8 mouse cellular contexts compared by ENCODE assay signal in genomic region chr16:91648220-91648550, GRCm38 (mm10). TPM values are rescaled to one million over a fixed set of nuclear protein-coding genes. Genes with fewer than 3 reads are reported as not detected.
DNase-seq lines count a peak whose midpoint lies in the region; ATAC-seq lines count a peak whose summit lies in the region.

No protein-coding gene starts in this region.

- H3K4me1 ChIP-seq in embryonic facial prominence, embryonic 13.5 days: peaks cover 18% of the 10 kb centered on the region
- peaks cover 5% of the 10 kb centered on the region; the same call in 1 of the 2 replicates for H3K4me1 ChIP-seq in heart, embryonic 11.5 days (ENCODE audit: control insufficient read depth, insufficient read depth, low read length)
- peaks cover 11% of the 10 kb centered on the region for H3K4me1 ChIP-seq in liver, embryonic 16.5 days (ENCODE audit: control insufficient read depth, low read depth, low read length)
- H3K4me1 ChIP-seq in neural tube, embryonic 14.5 days (ENCODE audit: control insufficient read depth, insufficient read depth, low read length): peaks cover 12% of the 10 kb centered on the region

- peak overlapping the region; percentile 79 for H3K4me3 ChIP-seq in embryonic facial prominence, embryonic 13.5 days
- H3K4me3 ChIP-seq in heart, embryonic 11.5 days (ENCODE audit: low read depth, low read length): peak overlapping the region; percentile 87
- H3K4me3 ChIP-seq in liver, embryonic 16.5 days (ENCODE audit: low read depth, low read length): peak overlapping the region; percentile 90
- peak overlapping the region; percentile 80 for H3K4me3 ChIP-seq in neural tube, embryonic 14.5 days (ENCODE audit: low read depth, low read length)

- peak; percentile 86 for DNase-seq in A20 (ENCODE audit: low read depth, low spot score)
- DNase-seq in adrenal gland, postnatal 36 days: peak; percentile 88 to 93
- DNase-seq in kidney, postnatal 10 days: peak; percentile 93
- peak; percentile 86 for DNase-seq in testis, postnatal 14 days (ENCODE audit: low spot score)

- H3K4me2 ChIP-seq in embryonic facial prominence, embryonic 13.5 days: peak overlapping the region; percentile 70
- peak overlapping the region; percentile 81 for H3K4me2 ChIP-seq in heart, embryonic 11.5 days
- peak overlapping the region; percentile 83 for H3K4me2 ChIP-seq in liver, embryonic 16.5 days (ENCODE audit: low read depth, low read length)
- H3K4me2 ChIP-seq in neural tube, embryonic 14.5 days (ENCODE audit: low read depth, low read length): peak overlapping the region; percentile 87

- peaks cover 18% of the 10 kb centered on the region for H3K36me3 ChIP-seq in embryonic facial prominence, embryonic 13.5 days
- H3K36me3 ChIP-seq in heart, embryonic 11.5 days (ENCODE audit: control insufficient read depth, insufficient read depth, low read length): peaks cover 7% of the 10 kb centered on the region
- H3K36me3 ChIP-seq in liver, embryonic 16.5 days (ENCODE audit: control insufficient read depth, insufficient read depth): peaks cover 12% of the 10 kb centered on the region
- peaks cover 13% of the 10 kb centered on the region; the same call in 1 of the 2 replicates for H3K36me3 ChIP-seq in neural tube, embryonic 14.5 days (ENCODE audit: control insufficient read depth, insufficient read depth, low read length)

- WGBS in embryonic facial prominence, embryonic 13.5 days: under 1% methylated on average over 25 of the region's 25 CpGs
- under 1% methylated on average over 25 of the region's 25 CpGs for WGBS in heart, embryonic 11.5 days (ENCODE audit: insufficient replicate concordance)
- WGBS in liver, embryonic 16.5 days (ENCODE audit: insufficient replicate concordance): 0% methylated on average over 25 of the region's 25 CpGs
- WGBS in neural tube, embryonic 14.5 days: under 1% methylated on average over 25 of the region's 25 CpGs

- H3K9ac ChIP-seq in embryonic facial prominence, embryonic 13.5 days: peak overlapping the region; percentile 93
- peak overlapping the region; percentile 95 for H3K9ac ChIP-seq in heart, embryonic 11.5 days (ENCODE audit: low read depth, low read length)
- peak overlapping the region; percentile 91 for H3K9ac ChIP-seq in liver, embryonic 16.5 days (ENCODE audit: low read depth, low read length)
- H3K9ac ChIP-seq in neural tube, embryonic 14.5 days (replicated peaks; ENCODE audit: low read depth, low read length): peak overlapping the region; percentile 76

- H3K27me3 ChIP-seq in embryonic facial prominence, embryonic 13.5 days: no peaks in the 10 kb centered on the region
- no peaks in the 10 kb centered on the region for H3K27me3 ChIP-seq in heart, embryonic 11.5 days (ENCODE audit: control insufficient read depth, insufficient read depth, low read length)
- H3K27me3 ChIP-seq in liver, embryonic 16.5 days (ENCODE audit: control insufficient read depth, insufficient read depth, low read depth, low read length): no peaks in the 10 kb centered on the region
- H3K27me3 ChIP-seq in neural tube, embryonic 14.5 days (ENCODE audit: control insufficient read depth, insufficient read depth, low read length): no peaks in the 10 kb centered on the region

- H3K9me3 ChIP-seq in embryonic facial prominence, embryonic 13.5 days: no peaks in the 10 kb centered on the region
- H3K9me3 ChIP-seq in heart, embryonic 11.5 days (replicated peaks; ENCODE audit: control insufficient read depth, low read length): no peaks in the 10 kb centered on the region
- no peaks in the 10 kb centered on the region for H3K9me3 ChIP-seq in liver, embryonic 16.5 days (replicated peaks; ENCODE audit: control insufficient read depth, low read length)
- no peaks in the 10 kb centered on the region for H3K9me3 ChIP-seq in neural tube, embryonic 14.5 days (ENCODE audit: control insufficient read depth, low read length)

- peak overlapping the region; percentile 98 for H3K27ac ChIP-seq in embryonic facial prominence, embryonic 13.5 days
- peak overlapping the region; percentile 99 for H3K27ac ChIP-seq in heart, embryonic 11.5 days (ENCODE audit: low read depth, low read length)
- peak overlapping the region; percentile 97 for H3K27ac ChIP-seq in liver, embryonic 16.5 days (ENCODE audit: low read length)
- H3K27ac ChIP-seq in neural tube, embryonic 14.5 days (ENCODE audit: low read depth, low read length): peak overlapping the region; percentile 97

- ATAC-seq in embryonic facial prominence, embryonic 13.5 days (ENCODE audit: insufficient number of reproducible peaks, insufficient read depth, low FRiP score, low TSS enrichment, low read depth): 0 out of 2 replicates have a peak, but pooled peaks have one; percentile 44
- peak; percentile 72 for ATAC-seq in heart, embryonic 11.5 days (replicated peaks; ENCODE audit: insufficient number of reproducible peaks, low FRiP score, low TSS enrichment)
- ATAC-seq in liver, embryonic 16.5 days (ENCODE audit: low read depth): peak; percentile 63
- ATAC-seq in neural tube, embryonic 14.5 days (ENCODE audit: low read depth): peak; percentile 58

RNA-seq across cellular contexts. Expression of gene Son, which starts 0.9 kb away (rescaled TPM):
- total RNA-seq in adrenal gland, postnatal 36 days (2021): 100 to 1,000 TPM; 220 to 271 TPM
- polyA plus RNA-seq in embryonic facial prominence, embryonic 13.5 days (2015; fragmentation: Nextera tagmentation; extraction: Ambion mirVana): 164 and 172 TPM in 2 replicates
- 86.6 and 116 TPM in 2 replicates for polyA plus RNA-seq in heart, embryonic 11.5 days (2014; fragmentation: Nextera tagmentation; extraction: Ambion mirVana)
- 36.9 and 39.0 TPM in 2 replicates for polyA plus RNA-seq in liver, embryonic 16.5 days (2015; fragmentation: Nextera tagmentation; extraction: Ambion mirVana)
- polyA plus RNA-seq in neural tube, embryonic 14.5 days (2014; fragmentation: Nextera tagmentation; extraction: Ambion mirVana): 156 and 164 TPM in 2 replicates

RNA-seq across cellular contexts. Expression of gene Gart, which starts 1.4 kb away (rescaled TPM):
- total RNA-seq in adrenal gland, postnatal 36 days (2021): 100 to 1,000 TPM; 107 to 120 TPM
- 110 and 111 TPM in 2 replicates for polyA plus RNA-seq in embryonic facial prominence, embryonic 13.5 days (2015; fragmentation: Nextera tagmentation; extraction: Ambion mirVana)
- 84.5 and 88.2 TPM in 2 replicates for polyA plus RNA-seq in heart, embryonic 11.5 days (2014; fragmentation: Nextera tagmentation; extraction: Ambion mirVana)
- 52.9 and 55.6 TPM in 2 replicates for polyA plus RNA-seq in liver, embryonic 16.5 days (2015; fragmentation: Nextera tagmentation; extraction: Ambion mirVana)
- polyA plus RNA-seq in neural tube, embryonic 14.5 days (2014; fragmentation: Nextera tagmentation; extraction: Ambion mirVana): 51.1 and 58.0 TPM in 2 replicates

RNA-seq across cellular contexts. Expression of gene Dnajc28, which starts 29.4 kb away (rescaled TPM):
- 10 to 100 TPM in 1 of 2 experiments, 1 to 10 TPM in 1; 8.8 to 15.4 TPM for total RNA-seq in adrenal gland, postnatal 36 days (2021)
- polyA plus RNA-seq in embryonic facial prominence, embryonic 13.5 days (2015; fragmentation: Nextera tagmentation; extraction: Ambion mirVana): 3.5 and 7.1 TPM in 2 replicates
- polyA plus RNA-seq in heart, embryonic 11.5 days (2014; fragmentation: Nextera tagmentation; extraction: Ambion mirVana): 2.2 and 3.5 TPM in 2 replicates
- polyA plus RNA-seq in liver, embryonic 16.5 days (2015; fragmentation: Nextera tagmentation; extraction: Ambion mirVana): 2.2 and 2.6 TPM in 2 replicates
- 5.2 and 6.2 TPM in 2 replicates for polyA plus RNA-seq in neural tube, embryonic 14.5 days (2014; fragmentation: Nextera tagmentation; extraction: Ambion mirVana)

RNA-seq across cellular contexts. Expression of gene Donson, which starts 40.4 kb away (rescaled TPM):
- 1 to 10 TPM; 5.3 to 5.4 TPM for total RNA-seq in adrenal gland, postnatal 36 days (2021)
- polyA plus RNA-seq in embryonic facial prominence, embryonic 13.5 days (2015; fragmentation: Nextera tagmentation; extraction: Ambion mirVana): 21.8 TPM in 2 replicates
- 20.5 and 20.7 TPM in 2 replicates for polyA plus RNA-seq in heart, embryonic 11.5 days (2014; fragmentation: Nextera tagmentation; extraction: Ambion mirVana)
- polyA plus RNA-seq in liver, embryonic 16.5 days (2015; fragmentation: Nextera tagmentation; extraction: Ambion mirVana): 22.8 and 23.0 TPM in 2 replicates
- polyA plus RNA-seq in neural tube, embryonic 14.5 days (2014; fragmentation: Nextera tagmentation; extraction: Ambion mirVana): 23.3 and 28.5 TPM in 2 replicates

RNA-seq across cellular contexts. Expression of gene Tmem50b, which starts 50.6 kb away (rescaled TPM):
- total RNA-seq in adrenal gland, postnatal 36 days (2021): 10 to 100 TPM; 54.7 to 60.2 TPM
- polyA plus RNA-seq in embryonic facial prominence, embryonic 13.5 days (2015; fragmentation: Nextera tagmentation; extraction: Ambion mirVana): 30.7 and 36.8 TPM in 2 replicates
- 60.5 and 68.8 TPM in 2 replicates for polyA plus RNA-seq in heart, embryonic 11.5 days (2014; fragmentation: Nextera tagmentation; extraction: Ambion mirVana)
- polyA plus RNA-seq in liver, embryonic 16.5 days (2015; fragmentation: Nextera tagmentation; extraction: Ambion mirVana): 7.1 and 7.4 TPM in 2 replicates
- 113 and 118 TPM in 2 replicates for polyA plus RNA-seq in neural tube, embryonic 14.5 days (2014; fragmentation: Nextera tagmentation; extraction: Ambion mirVana)

Comparison
In these comparisons a context has a peak if more than half of its experiments do, and no peak if none do; other contexts are left out.
1. Peak in every context shown above with its lines: DNase-seq, ATAC-seq, H3K4me3 ChIP-seq and H3K27ac ChIP-seq.